Mouse (Mus musculus) cerebellum, adult 11 months (tissue): ENCODE data around the gene Nkx3-2.

ENCODE experiments used
- DNase-seq: peaks from one replicate; pipeline ENCODE4 v3.0.0; 2022

Gene Nkx3-2

DNA sequence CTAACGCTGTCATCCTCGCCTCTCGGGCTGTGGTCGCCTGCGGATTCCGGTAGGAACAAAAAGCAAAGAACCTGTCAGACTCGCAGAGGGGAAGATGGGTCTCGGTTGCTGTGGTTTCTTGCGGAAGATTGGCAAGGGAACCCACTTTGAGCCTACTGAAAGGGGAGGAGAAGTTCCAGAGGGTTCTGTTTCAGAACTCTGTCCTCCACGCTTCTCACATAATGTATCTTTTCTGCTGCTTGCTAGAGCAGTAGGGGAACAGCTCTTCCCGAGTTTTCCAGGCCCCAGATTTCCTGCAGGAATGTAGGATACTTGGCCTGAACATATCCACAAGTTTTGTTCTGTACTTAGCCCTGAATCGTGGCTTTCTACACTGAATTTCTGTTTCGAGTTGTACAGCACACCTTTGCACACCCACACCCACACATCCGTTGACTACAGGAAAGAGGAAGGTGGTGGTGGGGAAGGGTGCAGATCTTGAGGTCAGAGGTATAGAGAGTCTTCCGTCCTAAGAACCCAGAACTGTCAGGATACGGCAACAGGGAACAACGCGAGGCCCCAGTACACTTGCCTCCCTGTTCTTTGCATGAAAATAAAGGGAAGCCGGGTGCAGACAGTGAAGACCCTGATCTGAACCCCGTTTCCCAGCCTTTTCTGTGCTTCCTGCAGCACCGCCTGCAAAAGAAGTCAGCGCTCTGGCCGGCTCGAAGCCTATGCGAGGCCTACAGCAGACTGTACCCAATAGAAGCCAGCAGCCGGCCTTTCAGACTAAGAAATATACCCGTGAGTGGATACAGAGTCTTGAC lies 2.0 kb downstream of the Nkx3-2 start:
- DNase-seq = no peak

DNA sequence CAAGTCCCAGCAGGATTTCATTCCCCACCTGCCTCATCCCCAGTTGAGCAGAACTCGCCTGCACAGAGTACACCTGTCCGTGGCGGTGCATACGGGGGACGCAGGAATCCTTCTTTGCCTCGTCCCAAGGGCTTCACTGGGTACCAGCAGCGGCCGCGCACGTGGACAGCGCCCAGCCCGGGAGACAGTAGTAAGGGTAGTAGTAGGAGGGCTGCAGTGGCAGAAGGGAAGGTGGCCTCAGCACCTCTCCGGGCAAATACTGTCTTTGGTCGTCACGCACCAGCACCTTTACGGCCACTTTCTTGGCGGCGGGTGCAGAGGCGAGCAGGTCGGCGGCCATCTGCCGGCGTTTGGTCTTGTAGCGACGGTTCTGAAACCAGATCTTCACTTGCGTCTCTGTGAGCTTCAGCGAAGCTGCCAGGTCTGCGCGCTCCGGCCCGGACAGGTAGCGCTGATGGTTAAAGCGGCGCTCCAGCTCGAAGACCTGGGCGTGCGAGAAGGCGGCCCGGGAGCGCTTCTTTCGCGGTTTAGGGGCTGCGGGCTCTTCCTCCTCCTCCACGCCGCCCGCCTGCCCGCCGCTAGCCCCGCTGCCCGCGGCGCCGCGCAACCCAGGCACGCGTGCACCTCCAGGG lies 2.7 kb downstream of the Nkx3-2 start:
- DNase-seq = no peak

DNA sequence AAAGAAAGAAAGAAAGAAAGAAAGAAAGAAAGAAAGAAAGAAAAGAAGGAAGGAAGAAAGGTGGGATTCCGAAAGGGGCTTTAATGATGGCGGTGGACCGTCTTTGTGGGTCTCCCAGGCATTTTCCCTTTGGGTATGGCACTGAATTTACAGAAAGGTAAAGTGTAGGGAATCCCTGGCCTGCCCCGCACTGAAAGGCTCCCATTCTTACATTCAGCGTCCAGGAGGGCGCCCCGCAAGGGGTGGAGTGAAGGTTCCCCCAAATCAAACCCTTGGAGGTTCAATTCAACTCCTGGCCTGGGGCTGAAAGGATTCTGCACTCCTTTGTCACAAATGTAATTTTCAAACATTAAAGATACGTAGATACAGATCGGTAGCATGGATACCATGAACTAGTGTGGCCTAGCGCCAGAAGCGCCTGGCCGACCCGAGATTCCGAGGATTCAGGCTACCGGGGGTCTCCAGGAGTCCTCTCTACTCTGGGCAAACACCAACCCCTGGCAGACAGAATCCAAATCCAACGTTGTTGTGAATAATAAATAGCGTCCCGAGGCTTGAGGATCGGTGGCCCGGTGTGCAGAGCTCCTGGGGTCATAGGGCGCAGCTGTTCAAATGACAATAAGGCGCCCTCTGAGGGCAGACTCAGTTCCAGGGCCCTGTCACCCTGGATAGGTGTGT lies 3.3 kb downstream of the Nkx3-2 start:
- DNase-seq = no peak

DNA sequence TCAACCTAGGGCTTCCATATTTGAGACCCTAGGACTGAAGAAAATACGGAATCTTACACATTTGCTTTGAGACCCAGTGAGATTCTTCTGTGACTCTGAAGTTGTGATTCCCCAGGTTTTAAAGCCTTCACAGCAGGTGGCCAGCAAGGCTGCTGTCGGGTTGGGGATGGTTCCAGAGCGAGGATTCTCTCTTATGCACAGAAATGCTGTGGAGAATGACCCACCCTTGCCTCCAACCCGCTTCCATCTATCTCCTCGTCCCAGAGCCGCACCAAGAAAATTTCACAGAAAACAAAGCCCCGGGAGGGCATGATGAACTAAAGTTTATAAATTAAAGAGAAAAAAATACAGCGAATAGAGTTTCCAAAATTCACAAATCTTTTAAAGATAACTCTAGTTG lies 4.2 kb downstream of the Nkx3-2 start:
- no peak for DNase-seq

DNA sequence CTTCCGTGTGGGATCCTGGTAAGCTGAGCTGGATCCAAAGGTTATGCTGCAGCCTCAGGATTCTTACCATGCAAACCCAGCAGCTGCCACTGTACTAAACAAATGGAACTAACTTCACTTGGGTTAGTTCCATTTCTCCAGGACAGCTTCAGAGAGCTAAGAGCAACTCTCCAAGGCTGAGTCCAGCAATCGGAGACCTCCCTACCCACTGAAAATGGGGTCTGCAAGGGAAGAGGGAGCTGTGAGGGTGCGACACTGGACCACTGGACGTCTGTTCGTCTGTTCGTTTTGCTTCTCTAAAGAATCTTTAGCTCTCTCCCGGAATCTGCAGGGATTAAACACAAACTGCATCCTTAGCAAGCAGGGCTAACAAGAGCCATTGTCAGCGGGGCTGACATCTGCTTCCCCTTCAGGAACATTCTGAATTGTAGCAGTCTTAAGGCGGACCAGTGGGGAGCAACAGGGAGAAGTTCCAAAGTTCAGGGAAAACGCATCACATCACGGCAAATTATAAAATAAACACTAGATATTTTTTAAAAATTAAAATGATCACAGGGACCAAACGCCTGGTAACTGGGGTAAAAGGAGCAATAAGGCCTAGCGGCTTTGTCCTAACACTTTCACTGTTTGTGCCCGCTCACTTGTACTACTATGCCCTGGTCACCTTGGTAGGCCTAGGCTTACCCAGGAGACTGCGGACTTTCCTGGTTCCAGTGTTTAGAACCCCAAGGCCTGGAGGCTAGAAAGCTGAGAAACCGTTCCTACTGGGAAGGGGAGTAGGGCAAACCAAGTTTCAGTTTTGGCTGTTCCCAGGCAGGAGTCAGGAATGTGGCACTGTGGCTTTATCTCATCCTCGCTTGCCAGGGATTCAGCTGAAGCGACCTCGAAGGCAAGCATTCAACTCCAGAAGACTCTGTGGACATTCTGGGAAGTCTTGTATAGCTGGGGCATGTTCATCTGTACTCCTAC lies 5.3 kb downstream of the Nkx3-2 start:
- no peak for DNase-seq

DNA sequence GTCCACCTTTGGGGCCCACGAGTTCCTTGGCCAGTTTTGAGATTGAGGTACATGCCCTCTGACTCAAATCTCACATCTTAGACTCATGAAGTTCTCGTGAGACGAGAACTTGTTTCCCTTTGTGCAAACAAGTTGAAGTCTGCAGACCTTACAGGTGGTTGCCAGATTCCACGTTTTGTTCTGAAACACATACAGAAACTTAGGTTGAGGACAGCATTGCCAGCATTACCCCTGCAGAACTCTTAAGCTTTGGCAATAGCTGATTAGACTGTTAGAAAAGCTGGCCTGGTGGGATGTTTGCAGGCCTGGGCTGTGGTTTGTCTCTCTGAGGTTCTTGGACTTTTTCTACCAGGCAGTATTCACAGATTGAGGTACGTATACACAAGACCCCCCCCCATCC lies 7.0 kb downstream of the Nkx3-2 start:
- DNase-seq = no peak

DNA sequence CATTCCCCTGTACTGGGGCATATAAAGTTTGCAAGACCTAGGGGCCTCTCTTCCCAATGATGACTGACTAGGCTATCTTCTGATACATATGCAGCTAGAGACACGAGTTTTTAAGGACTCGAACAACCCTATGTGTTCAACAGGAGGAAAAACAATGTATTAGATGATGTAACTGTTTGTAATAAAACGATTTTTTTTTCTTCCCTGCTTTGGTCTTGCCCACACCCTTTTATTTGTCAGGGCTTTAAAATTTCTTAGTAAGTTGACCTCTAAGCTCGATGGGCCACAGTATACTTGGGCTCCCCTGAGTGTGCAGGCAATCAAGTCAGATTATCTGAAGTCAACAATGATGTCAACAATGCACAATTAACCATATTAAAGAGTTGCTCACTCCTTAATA lies 7.9 kb downstream of the Nkx3-2 start:
- DNase-seq = no peak

DNA sequence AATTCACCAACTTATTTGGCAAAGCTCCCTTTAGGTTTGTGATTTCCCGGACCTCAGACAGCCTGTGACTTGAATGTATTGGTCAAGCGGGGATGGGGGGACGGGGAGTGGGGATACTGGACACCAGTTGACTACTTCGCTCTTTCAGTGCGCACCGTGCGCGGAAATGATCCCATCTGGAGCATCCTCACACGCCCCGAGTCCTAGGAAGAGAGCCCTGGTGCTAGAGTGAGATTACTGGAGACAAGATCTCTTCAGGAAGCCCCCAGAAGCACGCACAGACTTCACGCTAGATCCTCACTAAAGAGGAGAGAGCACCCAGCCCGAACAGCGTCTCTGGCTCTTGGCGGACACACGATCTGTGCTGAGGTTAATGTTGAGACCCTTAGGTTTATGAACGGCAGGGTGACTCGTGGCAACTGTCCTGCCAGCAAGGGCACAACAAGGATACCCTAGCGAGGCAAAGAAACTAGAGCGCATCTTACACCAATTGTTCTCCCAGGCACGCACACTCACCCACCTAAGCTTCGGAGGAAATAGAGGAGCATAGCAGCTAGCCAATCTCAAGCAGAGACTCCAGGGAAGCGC lies 8.8 kb downstream of the Nkx3-2 start:
- no peak for DNase-seq

DNA sequence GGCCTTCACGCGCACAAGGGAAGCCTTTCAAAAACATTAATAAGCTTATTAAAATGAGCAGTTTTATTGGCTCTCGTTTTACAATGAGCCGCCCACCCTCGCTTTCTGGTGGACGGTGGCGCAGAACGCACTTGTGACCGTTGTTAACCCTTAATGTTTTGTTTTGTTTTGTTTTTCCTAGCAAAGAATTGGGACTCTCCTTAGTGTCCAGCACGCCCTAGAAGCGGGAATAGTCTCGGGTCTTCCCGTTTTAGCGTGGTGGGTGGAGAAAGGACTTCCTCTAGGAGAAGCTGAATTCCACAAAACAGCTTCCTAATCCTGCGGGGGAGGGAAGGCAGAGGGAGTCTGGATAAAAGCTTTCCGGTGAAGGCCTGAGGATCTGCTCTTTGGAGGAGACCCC lies 9.5 kb downstream of the Nkx3-2 start:
- no peak for DNase-seq

DNA sequence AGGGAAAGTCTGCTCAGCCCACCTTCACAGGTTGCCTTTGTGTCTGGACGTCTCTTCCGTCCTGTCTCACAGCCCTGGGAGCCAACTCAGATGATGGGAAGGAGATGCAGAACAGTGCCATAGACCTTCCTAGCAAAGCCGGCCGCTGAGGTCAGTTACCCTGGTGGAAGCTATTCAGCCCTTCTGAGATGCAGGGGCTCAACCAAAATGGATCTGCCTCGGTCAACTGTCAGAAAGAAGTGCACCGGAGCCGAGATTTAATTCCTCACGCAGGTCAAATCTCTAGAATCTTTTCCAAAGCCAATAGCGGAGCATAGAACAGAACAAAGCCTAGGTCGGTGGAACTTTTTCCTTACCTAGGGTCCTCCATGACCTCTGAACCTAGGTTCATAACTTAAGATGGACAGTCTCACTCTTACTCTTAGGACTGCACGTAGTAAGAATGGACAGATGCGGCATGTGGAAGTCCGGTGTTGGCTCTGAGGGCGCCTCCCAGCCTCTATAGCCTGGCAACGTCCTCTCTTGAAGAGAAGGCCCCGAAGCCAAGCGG lies 10.0 kb downstream of the Nkx3-2 start:
- DNase-seq = no peak

DNA sequence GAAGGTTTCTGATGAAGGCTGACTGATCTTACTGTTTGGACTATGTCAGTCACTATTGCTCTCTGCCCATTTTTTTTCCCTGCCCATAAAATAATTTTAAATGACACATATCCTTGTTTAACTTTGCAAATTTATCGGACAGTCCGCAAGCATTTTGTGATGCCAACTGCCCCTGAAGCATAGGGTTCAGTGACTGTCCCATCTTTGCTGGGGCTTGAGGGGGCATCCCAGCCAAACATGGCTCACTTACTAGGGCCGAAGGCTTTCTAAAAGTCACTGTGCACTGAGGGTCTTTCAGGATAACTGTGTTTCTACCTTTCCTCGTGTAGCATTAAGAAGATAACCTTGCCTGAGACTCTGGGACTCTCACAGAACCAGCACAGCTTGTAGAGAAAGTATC lies 11.6 kb downstream of the Nkx3-2 start:
- no peak for DNase-seq

DNA sequence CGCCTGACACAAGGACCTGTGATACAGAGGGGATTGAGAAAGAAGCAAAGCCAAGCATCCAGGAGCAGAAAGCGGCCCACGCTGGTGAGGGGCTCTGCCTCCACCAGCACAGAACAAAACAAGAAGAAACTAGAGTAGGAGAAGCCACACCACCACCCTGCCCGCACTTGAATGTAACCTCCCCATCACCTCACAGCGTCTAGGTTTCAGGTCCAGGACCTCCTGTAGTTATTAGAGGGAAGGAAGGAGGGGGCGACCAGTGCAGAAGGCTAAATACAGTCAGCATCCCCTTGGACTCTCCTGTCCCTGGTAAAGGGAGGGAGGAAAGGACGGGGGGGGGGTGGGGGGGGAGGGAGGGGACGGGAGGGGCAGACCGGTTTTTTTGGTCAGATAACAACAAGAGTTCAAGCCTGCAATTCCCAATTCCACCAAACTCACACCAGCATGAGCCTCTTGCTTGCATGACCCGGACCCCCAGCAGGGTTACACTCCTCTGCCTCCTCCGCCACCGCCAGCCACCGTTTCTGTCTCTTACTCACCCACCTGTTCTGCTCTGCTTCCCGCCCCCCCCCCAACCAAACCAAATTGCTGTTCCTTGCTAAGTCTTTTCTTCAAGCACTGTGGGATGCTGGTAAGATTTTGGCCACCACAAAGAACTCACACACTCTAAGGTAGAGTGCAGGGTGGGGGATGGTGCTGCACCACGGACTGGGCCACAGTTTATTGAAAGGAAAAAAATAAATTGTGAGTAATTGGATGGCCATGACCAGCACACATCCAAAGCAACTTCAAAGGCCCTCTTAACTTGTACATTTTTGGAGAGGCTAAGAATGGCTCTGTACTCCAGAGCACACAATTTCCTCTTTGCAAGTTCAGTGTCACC lies 19.2 kb downstream of the Nkx3-2 start:
- DNase-seq = no peak

DNA sequence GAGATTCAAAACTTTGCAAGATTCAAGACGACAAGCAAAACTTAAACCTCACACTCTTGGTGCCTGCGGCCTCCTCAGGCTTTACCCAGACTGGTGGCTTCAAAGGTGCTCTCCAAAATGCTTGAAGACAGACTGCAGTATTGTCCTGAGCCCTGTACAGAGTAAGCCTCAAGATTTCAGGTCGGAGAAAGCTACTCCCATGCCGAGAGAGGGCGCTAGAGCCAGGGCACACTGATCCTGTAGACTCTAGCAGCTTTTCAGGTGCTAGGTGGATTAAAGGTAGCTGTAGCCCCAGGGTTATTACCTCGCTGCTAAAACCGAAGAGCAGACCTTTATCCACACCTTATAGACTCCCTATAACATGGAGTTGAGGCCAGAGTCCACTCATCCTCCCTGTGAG lies 20.1 kb downstream of the Nkx3-2 start:
- no peak for DNase-seq

DNA sequence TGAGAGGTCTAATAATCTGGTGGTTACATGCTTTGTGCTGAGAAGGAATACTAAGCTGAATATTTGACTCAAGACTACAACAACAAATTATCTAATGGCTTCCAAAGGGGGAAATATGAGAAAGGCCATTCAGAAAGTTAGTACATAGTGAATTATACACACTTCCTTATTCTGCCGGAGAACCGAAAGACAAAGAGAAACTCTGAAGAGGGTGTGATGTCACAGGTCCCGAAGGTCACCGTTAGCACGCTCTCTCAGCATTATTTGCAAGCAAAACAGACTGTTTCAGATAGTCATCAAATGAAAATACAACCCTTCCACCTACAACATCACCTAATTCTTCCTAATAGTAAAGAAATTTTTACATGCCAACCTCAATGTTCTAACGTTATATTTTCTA lies 25.5 kb downstream of the Nkx3-2 start:
- no peak for DNase-seq

DNA sequence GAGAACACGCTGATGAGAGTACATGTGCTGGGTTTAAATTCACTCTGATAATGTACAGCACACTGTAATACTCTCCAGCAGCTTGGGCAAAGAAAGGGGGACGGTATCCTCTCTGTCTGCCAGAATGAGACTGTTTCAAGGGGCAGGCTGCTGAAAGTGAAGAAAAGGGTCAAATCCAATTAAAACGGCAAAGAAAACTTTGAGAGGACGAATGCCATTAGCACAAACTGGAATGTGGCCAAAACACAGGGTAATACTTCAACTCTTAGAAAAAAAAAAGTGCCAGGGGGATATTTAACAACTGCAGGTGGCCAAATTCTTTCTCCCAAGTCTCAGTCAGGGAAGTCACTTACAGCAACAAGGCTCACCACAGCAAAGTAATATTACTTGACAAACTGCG lies 27.3 kb downstream of the Nkx3-2 start:
- no peak for DNase-seq

DNA sequence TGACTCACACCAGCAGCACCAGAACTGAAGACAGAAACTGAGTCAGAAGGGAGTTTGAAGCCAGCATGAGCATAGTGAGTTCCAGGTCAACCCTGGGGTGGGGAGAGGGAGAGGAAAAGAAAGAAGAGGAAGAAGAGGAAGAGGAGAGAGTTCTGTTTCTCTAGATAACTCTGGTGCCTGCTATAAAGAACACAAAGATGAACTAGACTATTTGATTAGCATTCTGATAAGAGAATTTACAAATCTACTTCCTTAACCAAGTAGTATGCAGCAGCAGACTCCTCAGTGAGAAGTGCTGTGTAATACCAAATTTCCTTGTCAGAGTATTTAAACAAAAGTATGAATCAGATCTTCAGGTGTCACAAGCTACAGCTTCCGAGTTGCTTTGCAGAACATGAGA lies 37.3 kb downstream of the Nkx3-2 start:
- no peak for DNase-seq

DNA sequence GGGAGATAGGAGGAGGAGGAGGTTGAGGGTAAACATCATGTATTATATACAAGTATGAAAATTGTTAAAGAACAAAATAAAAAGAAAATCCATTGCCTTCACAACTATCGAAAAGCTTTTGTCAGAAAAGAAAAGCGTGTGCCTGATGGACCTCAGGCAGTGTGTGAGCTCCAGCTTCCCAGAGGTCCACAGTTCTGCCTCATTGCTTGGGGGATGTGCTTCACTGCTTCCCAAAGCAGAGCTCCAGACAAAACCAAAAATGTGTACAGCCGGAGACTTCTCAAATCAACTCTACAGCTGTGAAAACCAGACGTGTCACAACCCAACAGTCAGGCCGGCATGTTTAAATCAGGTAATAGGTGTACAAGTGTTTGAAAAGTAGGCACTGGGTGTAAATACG lies 38.7 kb downstream of the Nkx3-2 start:
- no peak for DNase-seq
